Mouse (Mus musculus) mouse trophoblast stem cell (cell line): ENCODE measurements around the gene Banf1.
"Not testable (repeated sequence)": the region's sequence is repeated elsewhere in the genome, so short reads cannot be mapped to it uniquely, and the experiment has no call there.

Experiments
- in situ Hi-C, 2 experiments: fragments of 300-500 bp; cut with MseI, MboI; formaldehyde crosslinking; loops; 2 replicates in 1 of 2; 3 replicates in 1 of 2; pipeline ENCODE4 v1.15.1; 2025

Banf1 gene

GRCm38 (mm10) chr19:5374177-5374576 is 7.2 kb upstream of the Banf1 start:
- in situ Hi-C loops: no loop called here

- in situ Hi-C loops: no loop called here
Observed at GRCm38 (mm10) chr19:5372724-5373123, 5.8 kb upstream of the Banf1 start.

- in situ Hi-C loops: no loop called here
Observed at GRCm38 (mm10) chr19:5370932-5371331, 4.0 kb upstream of the Banf1 start.

- in situ Hi-C loops: no loop called here
Observed at GRCm38 (mm10) chr19:5367455-5367854, 487 bp upstream of the Banf1 start.

GRCm38 (mm10) chr19:5366175-5367052 is 554 bp downstream of the Banf1 start, which contains the start of gene Eif1ad:
Gene Eif1ad (plus strand): TSS chr19:5366741.
- in situ Hi-C loops: no loop called here

GRCm38 (mm10) chr19:5365751-5366150 is 1.2 kb downstream of the Banf1 start:
- in situ Hi-C loops: no loop called here

- in situ Hi-C loops: no loop called here
Observed at GRCm38 (mm10) chr19:5364124-5364523, 2.8 kb downstream of the Banf1 start.

- in situ Hi-C loops: no loop called here
Observed at GRCm38 (mm10) chr19:5362186-5362585, 4.8 kb downstream of the Banf1 start.

- in situ Hi-C loops: no loop called here
Observed at GRCm38 (mm10) chr19:5356080-5356479, 10.9 kb downstream of the Banf1 start.

GRCm38 (mm10) chr19:5353609-5354008 is 13.4 kb downstream of the Banf1 start:
- in situ Hi-C loops: no loop called here

GRCm38 (mm10) chr19:5349502-5349873 is 17.5 kb downstream of the Banf1 start, which contains the start of gene Cst6:
Gene Cst6 (minus strand): TSS chr19:5349574.
- in situ Hi-C loops: not testable (repeated sequence)

- in situ Hi-C loops: no loop called here
Observed at GRCm38 (mm10) chr19:5348526-5349501, 18.2 kb downstream of the Banf1 start.

- in situ Hi-C loops: no loop called here
Observed at GRCm38 (mm10) chr19:5348064-5348463, 18.9 kb downstream of the Banf1 start.

GRCm38 (mm10) chr19:5345297-5346131 is 21.5 kb downstream of the Banf1 start:
- in situ Hi-C loops: no loop called here

- in situ Hi-C loops: loop anchor here in 1 of 2 experiments (5.0 kb wide), 1 partner anchor 39 kb away; no protein-coding TSS in a partner anchor
Observed at GRCm38 (mm10) chr19:5341360-5341759, 25.6 kb downstream of the Banf1 start.

GRCm38 (mm10) chr19:5337975-5338374 is 29.0 kb downstream of the Banf1 start:
- in situ Hi-C loops: no loop called here

- in situ Hi-C loops: no loop called here
Observed at GRCm38 (mm10) chr19:5335441-5335840, 31.5 kb downstream of the Banf1 start, which contains the start of gene Catsper1. Gene Catsper1 (plus strand): TSS chr19:5335741.

- in situ Hi-C loops: no loop called here
Observed at GRCm38 (mm10) chr19:5334741-5335140, 32.2 kb downstream of the Banf1 start.

GRCm38 (mm10) chr19:5327970-5328369 is 39.0 kb downstream of the Banf1 start:
- in situ Hi-C loops: no loop called here

- in situ Hi-C loops: no loop called here
Observed at GRCm38 (mm10) chr19:5323801-5324200, 43.2 kb downstream of the Banf1 start.
